Mouse (Mus musculus): ENCODE results near the gene Opn1mw. TPM values are rescaled to one million over a fixed set of nuclear protein-coding genes. Genes with fewer than 3 reads are reported as not detected.

Opn1mw gene
- not detected in 2 replicates for polyA plus RNA-seq (2014; fragmentation: Nextera tagmentation; extraction: Ambion mirVana)

DNA sequence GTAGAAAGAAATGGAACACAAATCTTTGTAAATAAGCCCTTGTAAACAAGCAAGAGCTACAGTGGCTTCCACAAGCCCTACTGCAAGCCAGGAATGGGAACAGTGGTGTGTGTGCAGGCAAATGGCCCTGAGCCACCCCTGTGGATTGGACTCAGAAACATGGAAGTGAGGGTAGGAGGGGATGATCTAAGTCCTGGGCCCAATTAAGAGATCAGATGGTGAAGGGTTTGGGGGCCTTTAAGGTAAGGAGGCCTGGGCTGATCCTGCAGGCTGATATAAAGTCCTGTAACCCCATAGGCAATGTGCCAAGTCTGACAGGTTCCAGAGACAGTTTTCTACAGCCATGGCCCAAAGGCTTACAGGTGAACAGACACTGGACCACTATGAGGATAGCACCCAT lies at the start of gene Opn1mw:
Gene Opn1mw, plus strand, starts transcription at position 301 of the 400 bp plus-strand sequence.
- Histone ChIP-seq H3K36me3 (ENCODE audit: control insufficient read depth, insufficient read depth, low read length) (no peaks in the 10 kb centered on the region), H3K27ac (ENCODE audit: low read depth, low read length) (no peak within 1 kb of the TSS), H3K27me3 (ENCODE audit: control insufficient read depth, insufficient read depth, low read length) (no peaks in the 10 kb centered on the region), H3K9me3 (ENCODE audit: control insufficient read depth, low read length) (no peaks in the 10 kb centered on the region), H3K4me2 (ENCODE audit: low read depth, low read length) (no peak within 1 kb of the TSS), H3K4me3 (ENCODE audit: low read depth, low read length) (no peak within 1 kb of the TSS), H3K9ac (replicated peaks; ENCODE audit: low read depth, low read length) (no peak within 1 kb of the TSS), H3K4me1 (ENCODE audit: control insufficient read depth, insufficient read depth, low read length) (no peaks in the 10 kb centered on the region)
- no peak for ATAC-seq (ENCODE audit: low read depth)

GRCm38 (mm10) chrX:74084276-74084837 lies 42.9 kb upstream of the Opn1mw start:
- Histone ChIP-seq H3K9ac (replicated peaks; ENCODE audit: low read depth, low read length) (peak overlapping the region; percentile 82), H3K4me1 (ENCODE audit: control insufficient read depth, insufficient read depth, low read length) (no peaks in the 10 kb centered on the region), H3K4me3 (ENCODE audit: low read depth, low read length) (peak overlapping the region; percentile 49), H3K9me3 (ENCODE audit: control insufficient read depth, low read length) (no peaks in the 10 kb centered on the region), H3K27ac (ENCODE audit: low read depth, low read length) (peak overlapping the region; percentile 95), H3K27me3 (ENCODE audit: control insufficient read depth, insufficient read depth, low read length) (no peaks in the 10 kb centered on the region), H3K4me2 (ENCODE audit: low read depth, low read length) (peak overlapping the region; percentile 47), H3K36me3 (ENCODE audit: control insufficient read depth, insufficient read depth, low read length) (no peaks in the 10 kb centered on the region)
- 28% methylated on average over 15 of the region's 17 CpGs for WGBS
- ATAC-seq (ENCODE audit: low read depth): no peak

DNA sequence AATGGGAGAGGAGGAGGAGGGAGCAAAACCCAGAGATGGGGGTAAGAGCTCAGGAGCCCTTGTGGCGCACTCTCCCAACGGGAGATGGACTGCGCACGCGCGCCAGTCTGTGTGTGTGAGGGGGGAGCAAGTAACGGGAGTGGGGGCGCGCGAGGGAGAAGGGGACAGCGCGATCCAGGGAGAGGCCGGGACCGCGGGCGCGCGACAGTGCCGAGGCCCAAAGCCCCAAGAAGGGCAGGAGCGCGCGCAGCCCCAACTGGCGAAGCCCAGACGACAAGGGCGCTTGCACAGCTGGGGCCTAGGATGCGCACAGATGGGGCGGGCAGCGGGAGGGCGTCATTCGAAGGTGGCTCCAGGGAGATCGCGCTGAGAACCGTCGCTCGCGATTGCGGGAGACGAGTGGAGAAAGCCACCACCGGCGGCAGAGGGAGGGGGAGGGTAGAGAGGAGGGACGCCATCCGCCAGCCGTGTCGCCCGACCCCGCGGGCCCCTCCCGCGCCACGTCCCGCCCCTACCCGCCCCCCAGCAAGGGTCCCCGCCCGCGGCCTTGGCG lies 42.2 kb upstream of the Opn1mw start:
- Histone ChIP-seq H3K27me3 (ENCODE audit: control insufficient read depth, insufficient read depth, low read length) (no peaks in the 10 kb centered on the region), H3K4me1 (ENCODE audit: control insufficient read depth, insufficient read depth, low read length) (no peaks in the 10 kb centered on the region), H3K4me3 (ENCODE audit: low read depth, low read length) (peak overlapping the region; percentile 49), H3K36me3 (ENCODE audit: control insufficient read depth, insufficient read depth, low read length) (no peaks in the 10 kb centered on the region), H3K9ac (replicated peaks; ENCODE audit: low read depth, low read length) (peak overlapping the region; percentile 82), H3K9me3 (ENCODE audit: control insufficient read depth, low read length) (no peaks in the 10 kb centered on the region), H3K27ac (ENCODE audit: low read depth, low read length) (peak overlapping the region; percentile 95), H3K4me2 (ENCODE audit: low read depth, low read length) (peak overlapping the region; percentile 47)
- ATAC-seq (ENCODE audit: low read depth): peak; percentile 82
- 16% methylated on average over 26 of the region's 56 CpGs for WGBS

GRCm38 (mm10) chrX:74085601-74086038 lies 41.6 kb upstream of the Opn1mw start:
- H3K27me3 ChIP-seq (ENCODE audit: control insufficient read depth, insufficient read depth, low read length): no peaks in the 10 kb centered on the region
- H3K9me3 ChIP-seq (ENCODE audit: control insufficient read depth, low read length): no peaks in the 10 kb centered on the region
- H3K4me2 ChIP-seq (ENCODE audit: low read depth, low read length): peak overlapping the region; percentile 38
- WGBS: 13% methylated on average over 20 of the region's 27 CpGs
- H3K27ac ChIP-seq (ENCODE audit: low read depth, low read length): peak overlapping the region; percentile 95
- no peaks in the 10 kb centered on the region for H3K4me1 ChIP-seq (ENCODE audit: control insufficient read depth, insufficient read depth, low read length)
- H3K4me3 ChIP-seq (ENCODE audit: low read depth, low read length): peak overlapping the region; percentile 49
- peak; percentile 99 for ATAC-seq (ENCODE audit: low read depth)
- peak overlapping the region; percentile 82 for H3K9ac ChIP-seq (replicated peaks; ENCODE audit: low read depth, low read length)
- no peaks in the 10 kb centered on the region for H3K36me3 ChIP-seq (ENCODE audit: control insufficient read depth, insufficient read depth, low read length)

GRCm38 (mm10) chrX:74095130-74095529 lies 32.1 kb upstream of the Opn1mw start:
- WGBS: 78% methylated on average over 1 of the region's 1 CpGs
- Histone ChIP-seq H3K4me2 (ENCODE audit: low read depth, low read length) (no peak overlapping the region), H3K27ac (ENCODE audit: low read depth, low read length) (no peak overlapping the region), H3K36me3 (ENCODE audit: control insufficient read depth, insufficient read depth, low read length) (no peaks in the 10 kb centered on the region), H3K9ac (replicated peaks; ENCODE audit: low read depth, low read length) (no peak overlapping the region), H3K9me3 (ENCODE audit: control insufficient read depth, low read length) (no peaks in the 10 kb centered on the region), H3K4me1 (ENCODE audit: control insufficient read depth, insufficient read depth, low read length) (no peaks in the 10 kb centered on the region), H3K4me3 (ENCODE audit: low read depth, low read length) (no peak overlapping the region), H3K27me3 (ENCODE audit: control insufficient read depth, insufficient read depth, low read length) (no peaks in the 10 kb centered on the region)
- no peak for ATAC-seq (ENCODE audit: low read depth)

DNA sequence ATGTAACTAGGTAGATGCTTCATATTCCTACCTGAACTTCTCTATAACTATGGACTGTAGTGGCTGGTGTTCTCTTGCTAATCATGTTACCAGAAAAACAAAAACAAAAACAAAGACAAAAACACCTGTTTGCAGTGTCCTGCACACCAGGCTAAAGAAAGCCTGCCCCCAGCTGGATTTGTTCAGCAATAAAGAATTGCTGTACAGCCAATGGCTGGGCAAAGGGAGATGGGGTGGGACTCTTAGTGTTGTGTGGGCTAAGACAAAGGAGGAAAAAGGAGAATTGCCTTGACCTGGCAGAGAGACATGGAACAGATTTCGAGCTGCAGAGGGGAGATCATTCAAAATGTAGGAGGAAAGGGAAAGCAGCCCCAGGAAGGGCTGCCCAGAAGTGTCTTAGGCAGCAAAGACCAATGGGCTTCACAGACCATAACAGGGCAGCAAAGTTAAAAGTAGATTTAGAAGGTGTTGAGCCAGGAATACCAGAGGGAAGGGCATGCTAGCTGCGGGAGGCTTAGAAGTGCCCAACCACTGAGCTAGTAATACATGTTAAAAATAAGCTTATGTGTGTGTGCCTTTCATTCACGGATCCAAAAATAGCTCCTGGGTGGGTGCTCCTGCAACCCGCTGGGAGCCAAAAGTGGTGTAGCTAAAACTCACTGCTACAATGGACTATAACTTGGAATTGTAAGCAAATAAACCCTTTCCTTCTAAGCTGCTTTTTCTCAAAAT lies 23.6 kb upstream of the Opn1mw start:
- Histone ChIP-seq H3K4me3 (ENCODE audit: low read depth, low read length) (no peak overlapping the region), H3K9me3 (ENCODE audit: control insufficient read depth, low read length) (no peaks in the 10 kb centered on the region), H3K4me2 (ENCODE audit: low read depth, low read length) (no peak overlapping the region), H3K36me3 (ENCODE audit: control insufficient read depth, insufficient read depth, low read length) (no peaks in the 10 kb centered on the region), H3K27me3 (ENCODE audit: control insufficient read depth, insufficient read depth, low read length) (no peaks in the 10 kb centered on the region), H3K9ac (replicated peaks; ENCODE audit: low read depth, low read length) (no peak overlapping the region), H3K27ac (ENCODE audit: low read depth, low read length) (no peak overlapping the region), H3K4me1 (ENCODE audit: control insufficient read depth, insufficient read depth, low read length) (no peaks in the 10 kb centered on the region)
- WGBS: 69% methylated on average over 4 of the region's 4 CpGs
- no peak for ATAC-seq (ENCODE audit: low read depth)

DNA sequence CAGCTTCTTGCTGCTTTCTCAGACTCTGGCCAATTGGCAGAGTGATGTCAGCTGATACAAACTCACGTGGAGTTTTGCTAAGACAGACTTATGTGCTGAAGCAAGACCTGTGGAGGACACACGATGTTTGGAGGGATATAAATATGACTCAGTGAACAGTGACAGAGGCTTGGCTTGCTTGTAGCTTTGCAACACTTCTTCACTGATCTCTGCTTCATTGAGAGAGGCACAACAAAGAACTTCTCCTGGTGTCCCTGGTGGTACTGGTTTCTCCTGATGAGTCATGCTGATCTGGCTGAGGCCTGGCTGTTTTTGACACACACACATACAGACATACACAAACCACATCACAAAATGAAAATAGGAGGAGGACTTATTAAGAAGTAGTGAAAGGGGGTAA lies 21.3 kb upstream of the Opn1mw start:
- no peak overlapping the region for H3K27ac ChIP-seq (ENCODE audit: low read depth, low read length)
- H3K4me3 ChIP-seq (ENCODE audit: low read depth, low read length): no peak overlapping the region
- no peaks in the 10 kb centered on the region for H3K36me3 ChIP-seq (ENCODE audit: control insufficient read depth, insufficient read depth, low read length)
- no peak overlapping the region for H3K4me2 ChIP-seq (ENCODE audit: low read depth, low read length)
- no peaks in the 10 kb centered on the region for H3K27me3 ChIP-seq (ENCODE audit: control insufficient read depth, insufficient read depth, low read length)
- 59% methylated on average over 2 of the region's 2 CpGs for WGBS
- H3K4me1 ChIP-seq (ENCODE audit: control insufficient read depth, insufficient read depth, low read length): no peaks in the 10 kb centered on the region
- ATAC-seq (ENCODE audit: low read depth): no peak
- no peak overlapping the region for H3K9ac ChIP-seq (replicated peaks; ENCODE audit: low read depth, low read length)
- no peaks in the 10 kb centered on the region for H3K9me3 ChIP-seq (ENCODE audit: control insufficient read depth, low read length)

DNA sequence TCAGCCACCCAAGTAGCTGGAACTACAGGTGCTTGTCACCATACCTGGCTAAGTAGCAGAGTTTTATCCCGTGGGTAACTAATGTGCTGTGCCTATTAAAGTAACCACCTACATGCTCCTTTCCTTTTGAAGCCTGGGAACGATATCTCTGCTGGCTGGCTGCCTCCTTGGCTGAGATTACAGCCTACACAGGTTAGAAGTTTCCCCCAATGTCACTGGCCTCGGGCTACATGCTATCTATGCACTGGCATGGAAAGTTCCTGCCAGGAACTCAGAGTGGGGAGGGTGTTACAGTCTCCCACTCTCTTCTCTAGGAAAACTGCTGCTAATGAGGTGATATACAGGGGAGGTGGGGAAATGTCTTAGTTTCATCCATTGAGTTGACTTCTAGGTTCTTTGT lies 18.5 kb upstream of the Opn1mw start:
- Histone ChIP-seq H3K4me1 (ENCODE audit: control insufficient read depth, insufficient read depth, low read length) (no peaks in the 10 kb centered on the region), H3K9me3 (ENCODE audit: control insufficient read depth, low read length) (no peaks in the 10 kb centered on the region), H3K27ac (ENCODE audit: low read depth, low read length) (no peak overlapping the region), H3K9ac (replicated peaks; ENCODE audit: low read depth, low read length) (no peak overlapping the region), H3K4me2 (ENCODE audit: low read depth, low read length) (no peak overlapping the region), H3K36me3 (ENCODE audit: control insufficient read depth, insufficient read depth, low read length) (no peaks in the 10 kb centered on the region), H3K4me3 (ENCODE audit: low read depth, low read length) (no peak overlapping the region), H3K27me3 (ENCODE audit: control insufficient read depth, insufficient read depth, low read length) (no peaks in the 10 kb centered on the region)
- ATAC-seq (ENCODE audit: low read depth): no peak
- 64% methylated on average over 3 of the region's 3 CpGs for WGBS

DNA sequence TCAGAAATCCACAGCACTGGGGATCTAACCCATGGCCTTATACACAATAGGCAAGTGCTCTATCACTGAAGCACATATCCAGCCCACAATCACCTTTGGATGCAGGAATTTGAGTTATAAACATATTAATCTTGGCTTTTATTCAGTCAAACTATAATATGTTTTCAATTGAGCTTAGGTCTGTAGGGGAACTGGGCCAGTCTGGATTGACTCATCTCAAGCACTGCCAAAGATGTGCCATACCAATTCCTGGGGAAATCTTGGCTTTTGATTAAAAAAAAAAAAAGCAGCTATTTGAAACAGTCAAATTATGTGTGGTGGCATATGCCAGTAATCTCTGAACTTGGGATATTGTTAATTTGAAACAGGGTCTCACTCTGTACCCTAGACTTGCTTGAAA lies 13.2 kb upstream of the Opn1mw start:
- no peaks in the 10 kb centered on the region for H3K27me3 ChIP-seq (ENCODE audit: control insufficient read depth, insufficient read depth, low read length)
- no peak for ATAC-seq (ENCODE audit: low read depth)
- no peaks in the 10 kb centered on the region for H3K9me3 ChIP-seq (ENCODE audit: control insufficient read depth, low read length)
- H3K36me3 ChIP-seq (ENCODE audit: control insufficient read depth, insufficient read depth, low read length): no peaks in the 10 kb centered on the region
- no peak overlapping the region for H3K4me2 ChIP-seq (ENCODE audit: low read depth, low read length)
- no peak overlapping the region for H3K27ac ChIP-seq (ENCODE audit: low read depth, low read length)
- no peak overlapping the region for H3K9ac ChIP-seq (replicated peaks; ENCODE audit: low read depth, low read length)
- no peak overlapping the region for H3K4me3 ChIP-seq (ENCODE audit: low read depth, low read length)
- no peaks in the 10 kb centered on the region for H3K4me1 ChIP-seq (ENCODE audit: control insufficient read depth, insufficient read depth, low read length)

All from neural tube, embryonic 14.5 days (tissue).